Mouse (Mus musculus): ENCODE data around the gene Gm20388.
A peak's percentile ranks its signal among the peaks of the same experiment; 100 is the strongest.

The Gm20388 gene

DNA sequence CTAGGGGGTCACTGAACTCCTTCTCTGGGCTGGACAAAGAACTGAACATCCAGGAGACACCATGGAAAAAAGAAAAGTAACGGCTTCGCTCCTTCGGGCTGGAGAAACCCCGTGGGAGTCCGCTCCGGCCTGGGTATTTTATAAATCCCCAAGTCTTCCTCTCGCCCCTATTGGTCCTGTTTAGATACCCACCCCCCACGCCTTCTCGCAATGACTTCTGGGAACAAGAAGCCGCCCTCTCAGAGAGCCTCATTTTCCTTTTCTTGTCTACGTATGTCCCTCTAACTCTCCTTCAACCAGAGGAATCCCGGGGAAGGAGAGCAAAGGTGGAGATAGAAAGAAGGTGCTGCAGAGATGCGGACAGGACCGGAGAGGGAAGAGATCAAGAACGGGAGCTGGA is 4452.7 kb downstream of the Gm20388 start:
- no peak for DNase-seq (ENCODE audit: extremely low spot score)

DNA sequence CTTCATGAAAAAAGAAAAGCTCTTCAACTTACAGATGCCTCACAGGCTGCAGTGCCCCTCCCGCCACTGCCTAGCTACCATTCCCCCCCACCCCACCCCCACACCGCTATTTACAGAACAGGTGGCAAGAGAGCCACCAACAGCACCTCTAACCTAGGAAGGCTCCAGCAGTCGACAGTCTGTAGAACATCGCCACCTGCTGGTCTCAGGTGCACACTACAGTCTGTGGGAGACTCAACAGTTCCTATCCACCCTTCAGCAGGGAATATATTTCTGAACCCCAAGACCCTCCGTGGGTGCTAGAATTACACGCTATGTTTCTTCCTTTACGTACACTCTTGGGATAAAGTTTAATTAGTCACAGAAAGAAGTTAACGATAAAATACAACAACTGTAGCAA is 4457.6 kb downstream of the Gm20388 start:
- peak; percentile 64 for DNase-seq (ENCODE audit: extremely low spot score)

DNA sequence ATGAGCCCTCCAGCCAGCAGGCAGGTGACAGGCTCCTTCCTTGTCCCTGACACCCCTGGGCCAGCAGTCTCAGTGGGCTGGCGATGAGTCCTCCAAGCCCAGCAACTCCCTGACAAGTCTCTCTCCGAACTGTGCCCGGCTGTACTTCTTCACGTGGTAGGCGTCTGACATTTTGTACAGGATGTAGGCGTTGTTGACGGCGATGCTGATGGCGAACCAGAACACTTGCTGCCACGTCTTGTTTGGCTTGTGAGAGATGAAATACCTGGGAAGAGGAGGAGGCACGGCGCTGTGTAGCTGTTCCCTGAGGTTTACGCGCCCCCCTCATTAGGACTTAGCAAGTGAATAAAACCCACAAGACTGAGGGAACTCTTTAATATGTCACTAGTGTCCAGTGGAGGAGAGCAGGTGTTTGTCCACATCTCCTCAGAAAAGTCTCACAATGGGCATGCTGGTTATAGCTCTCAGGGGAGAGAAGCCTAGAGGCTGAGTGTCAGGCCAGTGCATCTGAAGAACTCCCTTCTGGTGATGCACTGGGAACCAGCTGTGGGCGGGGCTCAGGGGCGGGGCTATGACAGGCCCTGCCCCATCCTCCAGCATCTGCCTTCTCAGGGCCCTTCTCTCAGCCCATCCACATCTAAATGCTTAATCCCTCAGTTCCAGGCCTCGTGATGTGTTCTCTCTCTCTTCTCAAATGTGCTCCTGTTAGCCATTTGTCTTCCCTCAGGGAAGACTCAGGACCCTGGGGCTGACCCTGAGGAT is 4460.0 kb downstream of the Gm20388 start:
- no peak for DNase-seq (ENCODE audit: extremely low spot score)

DNA sequence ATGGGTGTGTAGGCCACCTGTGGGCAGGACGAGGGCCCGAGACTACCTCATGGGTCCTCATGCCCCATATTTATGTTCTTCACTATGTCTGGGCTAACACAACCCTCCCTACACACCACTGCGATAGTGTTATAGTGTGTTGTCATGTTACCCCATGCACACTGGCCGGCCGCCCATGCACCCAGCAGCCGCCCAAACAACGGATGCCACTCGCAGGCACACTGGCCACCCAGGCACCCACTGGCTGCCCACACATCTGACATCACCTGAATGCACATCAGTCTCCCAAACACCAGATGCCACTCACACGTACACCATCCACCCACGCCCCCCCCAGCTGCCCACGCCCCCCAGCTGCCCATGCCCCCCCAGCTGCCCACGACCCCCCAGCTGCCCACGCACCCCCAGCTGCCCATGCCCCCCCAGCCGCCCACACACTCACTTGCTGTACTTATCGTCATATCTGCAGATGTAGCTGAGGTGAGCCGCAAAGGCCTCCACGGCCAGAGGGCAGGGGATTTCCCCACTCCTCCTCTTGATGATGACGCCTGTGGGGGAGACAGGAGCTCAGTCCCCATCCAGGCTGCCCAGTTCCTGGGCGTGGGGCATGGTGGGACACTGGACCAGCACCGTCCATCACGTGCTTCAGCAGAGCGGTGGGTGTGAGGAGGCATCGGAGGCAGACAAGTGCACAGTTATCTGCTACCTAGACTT is 4460.9 kb downstream of the Gm20388 start:
- no peak for DNase-seq (ENCODE audit: extremely low spot score)

DNA sequence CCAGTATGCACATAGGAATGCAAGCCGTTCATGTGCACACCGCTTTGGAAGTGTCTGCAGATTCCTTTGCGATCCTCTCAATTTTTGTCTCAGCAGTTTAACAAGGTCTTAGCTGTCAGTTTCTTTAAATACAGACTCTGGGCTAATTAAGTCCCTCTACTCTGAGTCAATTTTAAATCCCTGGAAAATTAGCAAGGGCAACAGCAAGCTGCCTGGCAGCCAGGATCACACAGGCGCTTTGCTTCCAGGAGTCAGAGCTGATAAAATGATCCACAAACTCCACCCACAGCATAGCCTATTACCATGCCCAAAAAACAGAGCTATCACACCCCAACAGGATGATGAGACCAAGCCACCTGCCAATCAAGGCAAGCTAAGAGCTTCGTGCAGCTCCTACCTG is 4463.1 kb downstream of the Gm20388 start:
- DNase-seq (ENCODE audit: extremely low spot score), result no peak

DNA sequence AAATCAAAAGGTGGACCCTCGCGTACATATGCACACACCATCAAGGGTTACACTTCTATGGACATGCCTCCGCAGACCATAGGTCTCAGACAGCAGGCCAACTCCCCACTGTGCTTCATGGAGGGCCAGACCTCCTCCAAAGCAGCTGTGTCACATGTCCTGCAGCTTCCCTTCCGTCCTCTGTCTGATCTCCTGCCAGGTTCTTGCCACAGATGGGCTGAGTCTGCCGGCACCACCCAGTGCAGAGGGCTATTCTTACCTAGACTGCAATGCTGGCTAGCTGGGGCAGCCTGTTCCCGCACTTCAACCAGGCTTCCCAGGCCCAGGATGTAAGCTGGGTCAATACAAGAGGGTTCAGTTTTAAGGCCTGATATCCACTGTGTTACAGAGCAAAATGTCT is 4464.5 kb downstream of the Gm20388 start:
- no peak for DNase-seq (ENCODE audit: extremely low spot score)

DNA sequence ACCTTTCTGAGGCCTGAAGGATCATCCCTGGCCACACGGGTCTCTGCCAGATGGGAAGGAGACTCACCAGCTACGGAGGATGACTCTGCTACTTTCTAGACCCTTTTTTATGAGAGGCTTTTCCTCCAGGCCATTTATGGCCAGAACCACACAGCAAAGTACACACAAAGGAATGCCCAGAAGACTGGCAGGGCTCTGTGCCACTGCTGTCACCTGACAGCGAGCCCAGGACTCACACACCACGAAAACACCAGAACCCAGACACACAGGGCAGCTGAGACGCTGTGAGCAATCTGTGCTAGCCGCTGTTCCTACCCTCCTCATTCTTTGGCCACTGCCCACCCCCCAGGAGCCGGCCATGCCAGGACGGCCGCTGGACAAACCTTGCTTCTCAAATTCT is 4465.1 kb downstream of the Gm20388 start:
- no peak for DNase-seq (ENCODE audit: extremely low spot score)

DNA sequence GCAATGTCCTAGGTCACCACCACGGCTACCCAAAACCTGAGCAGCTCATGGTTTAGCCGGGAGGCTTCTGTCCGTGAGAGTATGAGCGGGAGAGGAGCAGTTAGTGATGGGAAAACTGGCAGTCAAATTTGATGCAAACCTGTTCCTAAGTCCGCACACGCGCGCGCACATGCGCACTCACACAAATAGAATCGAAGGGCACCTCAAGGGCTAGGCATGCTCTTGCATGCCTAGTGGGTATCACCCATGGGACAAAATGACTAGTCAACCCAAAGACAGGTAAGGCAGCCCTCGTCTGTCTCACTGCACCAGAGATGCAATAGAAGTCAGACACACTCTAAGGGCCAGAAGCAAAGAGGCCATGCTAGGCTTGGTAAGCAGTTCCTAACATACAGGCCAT is 4465.8 kb downstream of the Gm20388 start:
- DNase-seq (ENCODE audit: extremely low spot score), result no peak

DNA sequence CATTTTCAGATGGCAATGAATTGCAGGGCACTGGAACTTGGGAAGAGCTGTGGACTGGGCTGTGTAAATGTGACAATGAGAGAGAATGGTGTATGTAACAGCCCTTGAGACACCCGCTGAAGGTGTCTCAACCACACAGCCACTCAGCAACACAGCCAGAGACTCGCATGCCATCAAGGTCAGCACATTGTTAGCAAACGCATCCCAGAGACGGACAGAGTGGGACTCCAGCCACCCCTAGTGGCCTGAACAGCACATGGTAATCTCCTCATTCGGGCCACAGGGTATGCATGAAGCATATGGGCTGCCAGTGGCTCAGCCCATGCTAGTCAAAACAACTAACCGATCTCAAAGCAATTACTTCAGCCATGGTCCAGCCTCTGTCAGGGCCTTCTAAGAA is 4468.6 kb downstream of the Gm20388 start:
- no peak for DNase-seq (ENCODE audit: extremely low spot score)

DNA sequence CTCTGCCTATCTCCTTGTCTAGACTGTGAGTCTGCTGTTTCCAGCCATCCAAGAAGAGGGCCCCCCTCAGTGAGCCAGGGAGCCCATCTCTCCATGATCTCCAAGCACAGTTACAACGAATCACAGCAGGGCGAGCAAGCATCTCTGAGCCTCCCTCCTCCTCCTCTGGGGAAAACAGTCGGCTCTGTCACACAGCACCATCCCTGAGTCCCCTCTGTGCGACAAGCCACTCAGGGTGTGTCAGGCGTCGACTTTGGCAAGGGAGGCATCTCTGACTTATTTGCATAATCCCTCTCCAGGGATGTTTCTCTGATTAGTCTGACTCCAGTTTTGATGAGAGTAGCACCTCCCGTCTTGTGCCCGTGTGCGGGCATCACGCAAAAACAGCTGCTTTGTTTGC is 4471.6 kb downstream of the Gm20388 start:
- no peak for DNase-seq (ENCODE audit: extremely low spot score)

DNA sequence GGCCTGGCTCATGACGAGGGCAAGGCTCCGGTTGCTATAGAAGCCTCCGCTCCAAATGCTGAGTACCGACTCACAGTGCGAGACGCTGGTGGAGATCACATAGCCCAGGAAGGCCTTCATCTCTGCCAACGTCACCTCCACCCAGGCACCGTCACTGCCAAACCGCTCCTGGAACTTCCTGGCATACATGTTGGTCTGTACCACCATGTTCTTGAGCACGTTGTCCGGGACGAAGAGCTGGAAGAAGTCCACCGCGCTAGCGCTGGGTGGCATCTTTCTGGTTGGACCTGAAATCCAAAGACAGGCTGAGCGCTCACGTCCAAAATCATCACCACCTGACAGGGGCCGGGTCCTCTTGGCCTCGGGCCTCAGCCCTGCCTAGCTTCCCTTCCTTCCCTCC is 4473.7 kb downstream of the Gm20388 start:
- no peak for DNase-seq (ENCODE audit: extremely low spot score)

DNA sequence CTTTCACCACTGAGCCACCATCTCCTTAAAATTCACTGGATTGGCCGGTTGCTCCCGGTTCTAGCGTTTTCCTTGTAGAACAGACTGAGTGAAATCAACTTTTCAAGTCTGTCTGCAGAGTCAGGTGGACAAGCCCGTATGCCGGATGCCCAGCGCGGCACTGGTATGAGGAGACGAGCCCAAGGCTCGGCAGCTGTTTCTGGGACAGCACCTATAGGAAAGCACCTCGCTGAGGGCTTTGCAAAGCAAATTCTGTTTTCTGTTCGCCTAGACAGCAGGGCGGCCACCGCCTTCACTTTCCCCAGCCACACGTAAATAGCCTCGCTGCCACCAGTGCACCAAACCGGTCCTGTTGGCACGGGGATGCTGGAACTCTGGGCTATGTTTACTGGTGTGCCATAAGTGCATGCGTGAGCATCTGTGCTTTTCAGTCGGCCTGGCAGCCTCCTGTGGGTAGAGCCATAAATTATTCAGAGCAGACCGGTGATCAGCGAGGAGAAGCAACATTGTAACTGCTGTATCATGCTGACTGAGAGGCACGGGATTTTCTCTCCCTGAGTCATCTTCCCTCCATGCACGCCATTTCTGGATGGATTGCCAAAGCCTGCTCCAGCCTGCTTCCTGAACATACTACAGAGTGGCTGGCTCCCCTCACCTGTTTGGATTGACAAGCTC is 4475.7 kb downstream of the Gm20388 start:
- DNase-seq (ENCODE audit: extremely low spot score), result no peak

DNA sequence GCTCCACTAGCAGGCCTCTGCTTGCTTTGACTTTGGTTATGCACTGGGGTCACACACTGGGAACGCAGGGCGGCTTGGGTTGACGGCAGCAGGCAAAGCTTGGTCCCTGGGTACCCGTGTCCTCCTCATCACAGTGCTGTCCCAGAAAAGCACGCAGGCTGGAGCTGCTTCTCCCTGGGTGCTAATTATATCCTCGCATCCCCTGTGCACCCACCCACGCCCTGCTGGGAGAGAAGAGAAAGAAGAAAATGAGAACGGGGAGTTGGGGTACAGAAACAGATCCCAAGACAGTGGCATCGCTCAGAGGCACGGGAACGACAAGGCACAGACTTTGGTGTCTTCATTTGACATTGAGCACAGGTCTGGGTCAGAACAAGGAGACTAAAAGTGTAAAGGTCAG is 4478.9 kb downstream of the Gm20388 start:
- DNase-seq (ENCODE audit: extremely low spot score), result no peak

DNA sequence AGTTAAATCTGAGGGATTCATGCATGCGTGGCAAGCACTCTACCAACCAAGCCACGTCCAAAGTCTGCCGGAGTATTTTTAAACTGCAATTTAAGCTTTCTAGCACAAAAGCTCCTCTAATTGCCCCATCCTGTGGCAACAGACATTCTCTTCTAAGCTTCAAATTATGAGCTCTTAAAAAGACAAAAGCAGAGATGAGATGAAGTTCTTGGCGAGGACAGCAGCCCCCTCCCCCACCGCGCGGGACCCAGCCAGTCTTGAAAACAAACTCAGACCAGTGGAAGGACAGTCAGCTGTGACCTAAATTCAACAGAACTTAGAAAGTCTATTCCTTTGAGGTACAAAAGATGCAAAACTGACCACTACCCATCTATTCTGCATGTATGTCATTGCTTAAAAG is 4480.6 kb downstream of the Gm20388 start:
- DNase-seq (ENCODE audit: extremely low spot score), result no peak

DNA sequence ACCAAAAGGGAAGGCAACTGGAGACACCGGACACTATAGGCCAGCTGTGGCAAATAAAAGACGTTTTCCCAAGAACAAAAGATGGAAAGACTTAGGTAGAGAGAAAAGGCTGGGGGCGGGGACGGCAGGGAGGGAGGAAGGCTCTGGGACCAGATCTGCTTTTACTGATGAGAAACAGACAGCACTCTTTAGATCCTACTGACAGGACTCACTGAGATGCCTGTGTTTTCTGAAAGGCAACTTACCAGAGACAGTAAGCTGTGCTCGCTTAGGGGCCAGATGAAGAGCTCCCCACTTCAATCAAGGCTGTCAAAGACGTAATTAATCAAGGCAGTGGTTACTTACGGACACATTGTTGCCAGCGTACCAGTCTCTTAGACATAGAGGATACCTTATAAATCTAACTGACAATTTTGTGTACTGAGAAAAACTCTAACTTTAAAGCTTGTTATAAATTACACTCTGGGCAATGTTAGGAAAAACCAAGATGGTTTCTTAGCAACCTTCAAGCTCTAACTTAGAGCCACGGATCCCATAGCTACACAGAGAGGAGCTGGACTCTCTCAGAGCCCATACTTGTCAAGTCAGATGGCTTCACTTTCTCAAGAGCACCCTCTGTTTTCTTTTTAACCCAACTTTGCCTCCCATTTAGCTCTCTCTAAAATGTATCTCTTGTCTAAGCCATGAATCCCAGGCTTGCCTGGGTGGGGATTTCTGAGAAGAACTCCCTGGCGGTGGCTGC is 4481.8 kb downstream of the Gm20388 start:
- DNase-seq (ENCODE audit: extremely low spot score), result no peak

DNA sequence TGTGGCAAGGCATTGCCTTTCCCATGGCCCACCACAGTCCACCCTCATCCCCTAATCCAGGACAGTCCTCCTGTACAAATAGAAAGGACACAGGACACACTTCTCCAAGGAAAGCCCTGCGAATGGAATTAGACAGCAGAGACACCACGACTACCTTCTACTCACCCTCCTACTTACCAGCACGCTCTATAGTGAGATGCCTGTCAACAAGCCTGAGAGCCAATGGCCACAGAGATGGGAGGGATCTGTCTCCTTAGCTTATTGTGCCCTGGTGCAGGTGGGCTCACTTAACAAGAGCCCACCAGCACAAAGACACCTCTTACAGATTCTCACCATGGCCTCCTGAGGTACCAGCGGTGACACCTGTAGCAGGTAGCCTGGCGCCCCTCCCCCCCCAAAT is 4482.4 kb downstream of the Gm20388 start:
- DNase-seq (ENCODE audit: extremely low spot score), result no peak

DNA sequence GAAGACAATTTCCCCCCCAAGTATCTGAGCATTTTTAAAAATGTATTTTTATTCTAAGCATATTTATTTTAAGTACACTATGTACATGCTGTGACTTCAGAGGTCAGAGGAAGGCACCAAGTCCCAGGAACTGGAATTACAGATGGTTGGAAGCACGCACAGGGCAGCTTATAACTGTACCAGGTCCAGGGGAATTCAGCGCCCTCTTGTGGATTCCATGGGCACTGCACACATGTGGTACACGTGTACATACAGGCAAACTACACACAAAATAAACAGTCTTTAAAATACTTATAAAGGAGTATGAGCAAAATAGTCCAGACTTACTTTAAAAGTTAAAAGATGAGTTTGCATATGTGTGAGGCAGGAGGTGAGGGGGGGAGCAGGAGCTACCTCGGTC is 4483.3 kb downstream of the Gm20388 start:
- no peak for DNase-seq (ENCODE audit: extremely low spot score)

DNA sequence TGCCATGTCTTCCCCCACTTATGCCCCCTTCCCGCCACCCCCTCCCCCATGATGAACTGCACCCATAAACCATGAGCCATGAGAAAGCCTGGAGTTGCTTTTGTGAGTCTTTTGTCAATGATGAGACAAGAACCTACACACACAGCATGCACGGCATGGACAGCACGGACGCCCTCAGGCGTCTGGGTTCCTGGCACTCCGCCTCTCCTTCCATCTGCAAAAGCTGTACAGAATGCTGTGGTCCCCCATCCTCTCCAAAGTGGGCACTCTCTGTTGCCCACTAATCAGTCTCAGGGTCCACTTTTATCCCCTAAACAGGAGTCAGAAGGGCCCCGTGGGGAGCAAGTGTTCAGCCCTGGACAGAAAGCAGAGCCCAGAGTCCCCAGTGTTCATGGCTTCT is 4484.3 kb downstream of the Gm20388 start:
- DNase-seq (ENCODE audit: extremely low spot score), result no peak

Measured in embryo, embryonic 9.5 days (tissue).